Mouse (Mus musculus) frontal cortex, adult (tissue): ENCODE measurements at regions not wholly inside any gene's neighbourhood (a gene's known extent, or its start where the extent isn't known, plus 50 kb on each side); places are given as distances from the start of the nearest gene placed in this dataset.

ENCODE experiments used
- ATAC-seq: cut with Nextera tagmentation; 2 replicates; pipeline ENCODE4 v1.9.2; 2017; ENCODE audit warnings: mild to moderate bottlenecking, moderate library complexity, mixed read lengths; ENCODE audit not compliant: low TSS enrichment

GRCm38 (mm10) chr1:19754346-19754745 lies 545.6 kb downstream of the Tfap2b start:
- no peak for ATAC-seq

GRCm38 (mm10) chr1:19757921-19758436 lies 549.3 kb downstream of the Tfap2b start:
- ATAC-seq: no peak

- no peak for ATAC-seq
These were observed 558.2 kb downstream of the Tfap2b start for GRCm38 (mm10) chr1:19766879-19767278.

- ATAC-seq: no peak
These were observed 563.6 kb downstream of the Tfap2b start for GRCm38 (mm10) chr1:19772266-19772665.

GRCm38 (mm10) chr1:19774502-19774901 lies 565.8 kb downstream of the Tfap2b start:
- no peak for ATAC-seq

- no peak for ATAC-seq
These were observed 568.8 kb downstream of the Tfap2b start for GRCm38 (mm10) chr1:19777542-19777941.

- no peak for ATAC-seq
These were observed 578.3 kb downstream of the Tfap2b start for GRCm38 (mm10) chr1:19786971-19787370.

GRCm38 (mm10) chr1:19794124-19794523 lies 585.4 kb downstream of the Tfap2b start:
- no peak for ATAC-seq

GRCm38 (mm10) chr1:19825887-19826286 lies 617.2 kb downstream of the Tfap2b start:
- ATAC-seq: no peak

GRCm38 (mm10) chr1:19826455-19827366 lies 618.0 kb downstream of the Tfap2b start:
- ATAC-seq: no peak

- peak; percentile 59; the same call in 1 of the 2 replicates for ATAC-seq
These were observed 641.2 kb downstream of the Tfap2b start for GRCm38 (mm10) chr1:19849918-19850317.

- no peak for ATAC-seq
These were observed 648.5 kb downstream of the Tfap2b start for GRCm38 (mm10) chr1:19857250-19857649.

- ATAC-seq: no peak
These were observed 659.8 kb downstream of the Tfap2b start for GRCm38 (mm10) chr1:19868478-19868877.

GRCm38 (mm10) chr1:19881193-19881592 lies 672.5 kb downstream of the Tfap2b start:
- no peak for ATAC-seq

- ATAC-seq: no peak
These were observed 690.7 kb downstream of the Tfap2b start for GRCm38 (mm10) chr1:19899426-19899825.

GRCm38 (mm10) chr1:19899889-19900310 lies 691.2 kb downstream of the Tfap2b start:
- no peak for ATAC-seq

- ATAC-seq: no peak
These were observed 692.3 kb downstream of the Tfap2b start for GRCm38 (mm10) chr1:19900983-19901531.

- no peak for ATAC-seq
These were observed 703.6 kb downstream of the Tfap2b start for GRCm38 (mm10) chr1:19912194-19912846.

GRCm38 (mm10) chr1:19918762-19919161 lies 699.1 kb downstream of the Pkhd1 start:
- ATAC-seq: no peak

- ATAC-seq: no peak
These were observed 690.7 kb downstream of the Pkhd1 start for GRCm38 (mm10) chr1:19927192-19927591.

GRCm38 (mm10) chr1:19927736-19928327 lies 690.0 kb downstream of the Pkhd1 start:
- ATAC-seq: no peak
